Mouse (Mus musculus) brown adipose tissue, adult 24 weeks (tissue): ENCODE data around the gene Lpar3. TPM values are rescaled to one million over a fixed set of nuclear protein-coding genes. Genes with fewer than 3 reads are reported as not detected.
"Not testable (repeated sequence)": the region's sequence is repeated elsewhere in the genome, so short reads cannot be mapped to it uniquely, and the experiment has no call there.

Experiments used
- H3K27ac ChIP-seq: fragments of 200-500 bp; replicated peaks from 2 replicates; pipeline ENCODE4 v1.5.1; 2012; ENCODE audit warnings: low read depth, mild to moderate bottlenecking, low read length
- H3K4me1 ChIP-seq: fragments of 200-500 bp; 2 replicates; pipeline ENCODE4 v1.6.1; 2012; ENCODE audit warnings: low read length, mixed read lengths; ENCODE audit not compliant: control insufficient read depth, insufficient read depth, insufficient read length
- H3K4me3 ChIP-seq: fragments of 200-500 bp; 2 replicates; pipeline ENCODE4 v1.5.1; 2012; ENCODE audit warnings: low read depth, mild to moderate bottlenecking, low read length, moderate library complexity; ENCODE audit not compliant: insufficient read depth
- polyA plus RNA-seq: library from polyadenylated mRNA; stranded (reverse); fragments of >200 nt; gene quantifications from 2 replicates; pipeline ENCODE4 v1.2.4, GENCODE M21; 2012; ENCODE audit not compliant: missing spikeins, insufficient read depth, insufficient read length

Lpar3 gene
- polyA plus RNA-seq, 1 experiment = not detected

- no peak overlapping the region for H3K4me3 ChIP-seq
- no peak overlapping the region for H3K27ac ChIP-seq
- H3K4me1 ChIP-seq = peaks cover 4% of the 10 kb centered on the region; the same call in 1 of the 2 replicates
Measured at GRCm38 (mm10) chr3:146197785-146198184, 23.0 kb upstream of the Lpar3 start.

GRCm38 (mm10) chr3:146198803-146199481, 21.8 kb upstream of the Lpar3 start:
- peaks cover 4% of the 10 kb centered on the region; the same call in 1 of the 2 replicates for H3K4me1 ChIP-seq
- H3K4me3 ChIP-seq = no peak overlapping the region
- H3K27ac ChIP-seq = no peak overlapping the region

- Histone ChIP-seq H3K4me3 (no peak overlapping the region), H3K27ac (no peak overlapping the region), H3K4me1 (peaks cover 4% of the 10 kb centered on the region; the same call in 1 of the 2 replicates)
Measured at GRCm38 (mm10) chr3:146199486-146199885, 21.3 kb upstream of the Lpar3 start.

GRCm38 (mm10) chr3:146204375-146204774, 16.4 kb upstream of the Lpar3 start:
- Histone ChIP-seq H3K27ac (no peak overlapping the region), H3K4me1 (no peaks in the 10 kb centered on the region), H3K4me3 (no peak overlapping the region)

- no peak overlapping the region for H3K27ac ChIP-seq
- no peaks in the 10 kb centered on the region for H3K4me1 ChIP-seq
- H3K4me3 ChIP-seq = no peak overlapping the region
Measured at GRCm38 (mm10) chr3:146205305-146205704, 15.5 kb upstream of the Lpar3 start.

GRCm38 (mm10) chr3:146206635-146207034, 14.1 kb upstream of the Lpar3 start:
- no peak overlapping the region for H3K27ac ChIP-seq
- no peaks in the 10 kb centered on the region for H3K4me1 ChIP-seq
- no peak overlapping the region for H3K4me3 ChIP-seq

GRCm38 (mm10) chr3:146207440-146207839, 13.3 kb upstream of the Lpar3 start:
- no peak overlapping the region for H3K27ac ChIP-seq
- H3K4me1 ChIP-seq = no peaks in the 10 kb centered on the region
- no peak overlapping the region for H3K4me3 ChIP-seq

- H3K4me3 ChIP-seq, H3K27ac ChIP-seq, H3K4me1 ChIP-seq: not testable (repeated sequence)
Measured at GRCm38 (mm10) chr3:146209759-146210158, 11.0 kb upstream of the Lpar3 start.

- H3K4me3 ChIP-seq = no peak overlapping the region
- H3K4me1 ChIP-seq = no peaks in the 10 kb centered on the region
- no peak overlapping the region for H3K27ac ChIP-seq
Measured at GRCm38 (mm10) chr3:146211141-146211747, 9.5 kb upstream of the Lpar3 start.

- H3K4me3 ChIP-seq = no peak overlapping the region
- H3K27ac ChIP-seq = no peak overlapping the region
- H3K4me1 ChIP-seq = no peaks in the 10 kb centered on the region
Measured at GRCm38 (mm10) chr3:146211964-146212363, 8.8 kb upstream of the Lpar3 start.

- Histone ChIP-seq H3K27ac (no peak overlapping the region), H3K4me1 (no peaks in the 10 kb centered on the region), H3K4me3 (no peak overlapping the region)
Measured at GRCm38 (mm10) chr3:146213336-146213735, 7.4 kb upstream of the Lpar3 start.

GRCm38 (mm10) chr3:146216561-146216960, 4.2 kb upstream of the Lpar3 start:
- Histone ChIP-seq H3K4me1 (no peaks in the 10 kb centered on the region), H3K4me3 (no peak overlapping the region), H3K27ac (no peak overlapping the region)

GRCm38 (mm10) chr3:146224271-146224670, 3.5 kb downstream of the Lpar3 start:
- H3K27ac ChIP-seq = no peak overlapping the region
- H3K4me3 ChIP-seq = no peak overlapping the region
- no peaks in the 10 kb centered on the region for H3K4me1 ChIP-seq

GRCm38 (mm10) chr3:146225061-146225761, 4.4 kb downstream of the Lpar3 start:
- no peak overlapping the region for H3K27ac ChIP-seq

GRCm38 (mm10) chr3:146227427-146227826, 6.7 kb downstream of the Lpar3 start:
- H3K4me3 ChIP-seq = no peak overlapping the region
- H3K4me1 ChIP-seq = no peaks in the 10 kb centered on the region
- H3K27ac ChIP-seq = no peak overlapping the region

More at GRCm38 (mm10) chr3:146225061-146225761, 4.4 kb downstream of the Lpar3 start:
- Histone ChIP-seq H3K4me3 (no peak overlapping the region), H3K4me1 (no peaks in the 10 kb centered on the region)
